Mouse (Mus musculus) embryonic facial prominence, embryonic 11.5 days (tissue): ENCODE measurements around the gene Atpif1. TPM values are rescaled to one million over a fixed set of nuclear protein-coding genes. Genes with fewer than 3 reads are reported as not detected.

ENCODE experiments used
- ATAC-seq: fragments of 200-750 bp; cut with Nextera tagmentation; replicated peaks from 2 replicates; pipeline ENCODE4 v1.8.0; 2017; ENCODE audit warnings: low read depth; ENCODE audit not compliant: insufficient number of reproducible peaks, low FRiP score, low TSS enrichment
- DNase-seq: peaks from one replicate; pipeline ENCODE4 v3.0.0-alpha.2; 2015; ENCODE audit warnings: low spot score
- H3K27ac ChIP-seq: fragments of 300-500 bp; sonication (generic); replicated peaks from 2 replicates; pipeline ENCODE4 v1.5.1; 2014; ENCODE audit warnings: mild to moderate bottlenecking, low read depth, low read length, control low read depth
- H3K27me3 ChIP-seq: fragments of 300-500 bp; sonication (generic); 2 replicates; pipeline ENCODE4 v1.6.1; 2014; ENCODE audit warnings: mild to moderate bottlenecking, low read length, moderate library complexity, mixed read lengths; ENCODE audit not compliant: control insufficient read depth, insufficient read depth
- H3K36me3 ChIP-seq: fragments of 300-500 bp; sonication (generic); replicated peaks from 2 replicates; pipeline ENCODE4 v1.6.1; 2014; ENCODE audit warnings: low read depth, mild to moderate bottlenecking, low read length, moderate library complexity, mixed read lengths; ENCODE audit not compliant: control insufficient read depth, insufficient read depth
- H3K4me1 ChIP-seq: fragments of 300-500 bp; sonication (generic); 2 replicates; pipeline ENCODE4 v1.6.1; 2014; ENCODE audit warnings: low read length, mixed read lengths; ENCODE audit not compliant: control insufficient read depth, insufficient read depth
- H3K4me2 ChIP-seq: fragments of 300-500 bp; sonication (generic); 2 replicates; pipeline ENCODE4 v1.6.1; 2014; ENCODE audit warnings: low read depth, mild to moderate bottlenecking, control low read depth, low read length, moderate library complexity
- H3K4me3 ChIP-seq: fragments of 300-500 bp; sonication (generic); 2 replicates; pipeline ENCODE4 v1.5.1; 2014; ENCODE audit warnings: low read depth, low read length, control low read depth
- H3K9ac ChIP-seq: fragments of 300-500 bp; sonication (generic); replicated peaks from 2 replicates; pipeline ENCODE4 v1.6.1; 2014; ENCODE audit warnings: mild to moderate bottlenecking, control low read depth, low read length
- H3K9me3 ChIP-seq: fragments of 300-500 bp; sonication (generic); replicated peaks from 2 replicates; pipeline ENCODE4 v1.6.1; 2016; ENCODE audit warnings: mild to moderate bottlenecking, low read length, inconsistent platforms, mixed read lengths; ENCODE audit not compliant: control insufficient read depth
- WGBS: fragments of 180-500 bp; shearing (Covaris S2); extraction: QIAGEN DNeasy Blood & Tissue Kit; methylation state at CpG from one replicate; pipeline ENCODE4 v1.1.7; 2014; 5-methylcytosine and 5-hydroxymethylcytosine counted together
- polyA plus RNA-seq: library from polyadenylated mRNA; unstranded; fragments of >200 nt; fragmentation: Nextera tagmentation; extraction: Ambion mirVana; gene quantifications from 2 replicates; pipeline ENCODE4 v1.2.1, GENCODE M21; 2014

Atpif1 gene
- 1,114 and 1,125 TPM in 2 replicates for polyA plus RNA-seq

DNA sequence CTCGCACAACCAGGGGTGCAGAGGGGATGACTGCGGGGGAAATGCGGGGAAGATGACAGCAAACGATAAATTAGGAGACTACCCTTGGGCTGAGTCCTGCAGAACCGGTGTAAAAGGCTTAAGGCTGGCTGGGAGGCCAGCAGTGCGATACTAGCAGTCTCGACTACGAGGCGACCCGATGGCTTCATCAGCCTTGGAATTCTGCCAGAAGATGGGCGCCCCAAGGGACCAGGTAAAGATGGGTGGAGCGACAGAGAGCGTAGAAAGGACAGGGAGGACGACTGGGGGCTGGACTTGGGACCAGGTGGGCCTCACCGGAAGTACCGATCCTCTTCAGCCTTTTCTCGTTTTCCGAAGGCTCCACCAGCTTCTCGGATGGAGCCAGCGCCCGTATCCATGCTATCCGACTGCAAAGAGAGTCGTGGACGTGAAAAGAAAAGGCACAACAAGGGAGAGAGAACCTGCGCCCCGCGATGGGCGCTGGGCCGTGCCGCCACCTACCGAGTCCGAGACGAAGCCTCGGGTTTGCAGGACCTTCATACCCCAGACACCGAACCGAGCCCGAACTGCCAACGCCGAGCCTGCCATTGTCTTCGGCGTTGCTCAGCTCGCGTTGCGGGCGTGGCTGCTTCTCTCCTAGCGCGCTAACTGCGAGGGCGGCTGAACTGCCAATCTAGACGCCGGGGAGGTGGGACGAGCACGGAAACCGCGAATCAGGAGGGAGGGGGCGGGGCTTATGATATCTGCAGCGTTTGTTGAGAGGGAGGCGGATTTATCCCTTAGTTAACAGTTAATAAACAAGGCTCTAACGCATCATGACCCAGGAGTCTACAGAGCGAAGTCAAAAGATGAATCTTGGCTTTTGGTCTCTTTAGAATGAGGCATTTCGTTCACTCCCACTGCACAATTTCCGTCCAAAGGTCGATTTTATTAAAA is at the start of gene Atpif1:
TSS of gene Atpif1 (minus strand) at position 679 of the 936 bp plus-strand sequence.
- Histone ChIP-seq H3K27me3 (no peaks in the 10 kb centered on the region), H3K9ac (peak within 1 kb of the TSS; percentile 84), H3K4me1 (no peaks in the 10 kb centered on the region), H3K4me2 (peak within 1 kb of the TSS; percentile 58), H3K4me3 (peak within 1 kb of the TSS; percentile 58), H3K9me3 (no peaks in the 10 kb centered on the region), H3K27ac (peak within 1 kb of the TSS; percentile 77), H3K36me3 (no peaks in the 10 kb centered on the region)
- DNase-seq, result peak; percentile 97
- WGBS, result under 1% methylated on average over 63 of the region's 63 CpGs
- ATAC-seq, result peak; percentile 65

DNA sequence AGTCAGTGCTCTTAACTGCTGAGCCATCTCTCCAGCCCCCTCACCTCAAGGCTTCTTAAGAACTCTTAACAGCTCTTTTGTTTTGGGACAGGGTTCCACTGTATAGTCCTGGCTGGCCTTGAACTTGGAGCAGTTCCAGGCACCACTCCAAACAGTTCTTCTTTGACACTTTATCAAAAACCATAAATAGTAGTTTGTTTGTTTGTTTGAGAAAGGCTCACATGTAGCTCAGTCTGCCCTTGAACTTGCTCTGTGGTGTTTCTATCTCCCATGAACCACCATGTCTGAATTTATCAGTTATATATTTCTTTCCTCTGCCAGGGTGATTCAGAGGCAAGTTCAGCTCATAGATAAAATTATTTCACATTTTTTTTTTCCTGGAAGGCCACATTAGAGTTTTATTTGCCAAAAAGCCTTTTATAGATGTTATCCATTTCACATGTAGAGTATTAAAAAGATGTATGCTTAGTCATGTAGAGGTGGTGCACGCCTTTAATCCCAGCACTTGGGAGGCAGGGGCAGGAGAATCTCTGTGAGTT is 41.4 kb upstream of the Atpif1 start:
- Histone ChIP-seq H3K9ac (no peak overlapping the region), H3K4me1 (no peaks in the 10 kb centered on the region), H3K27ac (no peak overlapping the region), H3K9me3 (no peaks in the 10 kb centered on the region), H3K36me3 (no peaks in the 10 kb centered on the region), H3K4me2 (no peak overlapping the region), H3K4me3 (no peak overlapping the region), H3K27me3 (no peaks in the 10 kb centered on the region)
- ATAC-seq, result no peak
- 82% methylated on average over 1 of the region's 1 CpGs for WGBS
- no peak for DNase-seq

DNA sequence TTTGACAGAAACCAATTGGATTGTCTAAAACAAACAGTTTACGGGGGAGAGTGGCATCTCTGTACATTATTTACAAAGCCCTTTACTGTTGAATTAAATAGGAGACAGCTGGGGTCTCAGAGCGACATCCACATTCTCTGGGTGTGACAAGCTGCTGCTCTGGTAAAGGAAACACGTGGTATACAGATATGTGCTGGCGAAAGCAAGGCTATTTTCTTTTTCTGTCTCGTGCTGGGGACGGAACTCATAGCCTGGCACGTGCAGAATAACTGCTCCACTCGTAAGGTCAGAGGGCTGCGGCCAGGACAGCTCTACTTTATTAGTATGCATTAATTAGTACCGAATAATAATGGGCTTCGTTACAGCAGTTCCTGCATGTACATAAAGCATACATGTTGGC is 39.9 kb upstream of the Atpif1 start:
- Histone ChIP-seq H3K36me3 (no peaks in the 10 kb centered on the region), H3K27me3 (no peaks in the 10 kb centered on the region), H3K9ac (no peak overlapping the region), H3K9me3 (no peaks in the 10 kb centered on the region), H3K4me2 (no peak overlapping the region), H3K27ac (no peak overlapping the region), H3K4me1 (no peaks in the 10 kb centered on the region), H3K4me3 (no peak overlapping the region)
- 58% methylated on average over 11 of the region's 11 CpGs for WGBS
- ATAC-seq (no peak), DNase-seq (no peak)

DNA sequence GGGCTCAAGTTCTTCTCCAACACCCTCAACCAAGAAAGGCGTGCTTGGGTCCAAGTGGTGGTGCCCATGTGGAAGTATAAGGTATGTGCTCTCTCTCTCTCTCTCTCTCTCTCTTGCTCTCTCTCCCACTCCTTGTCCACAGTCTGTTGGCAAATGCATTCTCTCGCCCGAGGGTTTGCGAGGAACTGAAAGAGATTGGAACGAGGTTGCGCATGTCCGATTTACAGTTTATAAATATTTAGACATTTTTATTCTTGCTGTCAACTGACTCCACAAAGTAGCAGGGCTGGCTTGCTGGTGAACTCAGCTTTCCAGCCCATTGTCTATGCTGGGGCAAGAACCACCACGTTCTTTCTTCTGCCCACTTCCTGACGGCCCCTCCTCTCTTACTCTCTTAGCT is 37.7 kb upstream of the Atpif1 start:
- Histone ChIP-seq H3K4me3 (no peak overlapping the region), H3K27ac (no peak overlapping the region), H3K36me3 (no peaks in the 10 kb centered on the region), H3K9me3 (no peaks in the 10 kb centered on the region), H3K4me2 (no peak overlapping the region), H3K9ac (no peak overlapping the region), H3K4me1 (no peaks in the 10 kb centered on the region), H3K27me3 (no peaks in the 10 kb centered on the region)
- WGBS, result 83% methylated on average over 9 of the region's 9 CpGs
- no peak for DNase-seq
- no peak for ATAC-seq

DNA sequence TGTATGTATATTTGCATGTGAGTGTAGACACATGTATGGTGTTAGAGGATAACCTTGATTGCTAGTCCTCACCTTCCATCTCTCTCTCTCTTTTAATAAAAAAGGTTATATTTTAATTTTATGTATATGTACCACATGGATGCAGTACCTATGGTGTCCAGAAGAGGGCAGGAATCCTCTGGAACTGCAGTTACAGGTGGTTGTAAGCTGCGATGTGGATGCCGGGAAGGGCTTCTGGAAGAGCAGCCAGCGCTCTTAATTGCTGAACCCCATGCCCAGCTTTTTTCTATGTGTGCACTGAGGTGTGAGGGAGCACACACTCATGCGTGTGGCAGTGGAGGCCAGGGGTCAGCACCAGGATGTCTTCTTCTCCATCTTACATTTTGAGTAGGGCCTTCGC is 35.7 kb upstream of the Atpif1 start:
- ATAC-seq (no peak), DNase-seq (no peak)
- no peak overlapping the region for H3K27ac ChIP-seq
- H3K4me2 ChIP-seq, result no peak overlapping the region
- H3K4me1 ChIP-seq, result no peaks in the 10 kb centered on the region
- no peak overlapping the region for H3K4me3 ChIP-seq
- no peaks in the 10 kb centered on the region for H3K27me3 ChIP-seq
- H3K36me3 ChIP-seq, result no peaks in the 10 kb centered on the region
- 83% methylated on average over 5 of the region's 5 CpGs for WGBS
- no peaks in the 10 kb centered on the region for H3K9me3 ChIP-seq
- H3K9ac ChIP-seq, result no peak overlapping the region

DNA sequence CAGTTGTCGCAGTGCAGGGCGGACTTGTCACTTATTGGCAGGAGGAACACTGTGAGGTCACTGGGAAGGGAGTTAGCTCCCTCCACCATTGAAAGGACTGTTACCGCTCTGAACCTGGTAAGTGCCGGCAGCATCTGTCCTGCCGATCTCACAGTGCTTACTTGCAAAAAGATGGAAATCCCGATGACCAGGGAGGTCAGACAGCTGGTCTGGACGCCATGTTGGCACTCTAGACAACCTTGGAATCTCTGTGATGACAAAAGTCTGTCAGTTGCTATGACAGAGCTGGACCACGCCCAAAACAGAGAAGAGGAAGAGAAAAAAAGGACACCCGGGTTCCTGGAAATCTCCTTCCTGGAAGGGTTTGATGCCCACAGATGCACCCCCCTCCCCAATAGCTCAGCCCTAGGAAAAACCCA is 33.9 kb upstream of the Atpif1 start:
- no peak overlapping the region for H3K27ac ChIP-seq
- 75% methylated on average over 9 of the region's 9 CpGs for WGBS
- no peak overlapping the region for H3K4me2 ChIP-seq
- ATAC-seq, result no peak
- H3K27me3 ChIP-seq, result no peaks in the 10 kb centered on the region
- H3K4me3 ChIP-seq, result no peak overlapping the region
- no peak overlapping the region for H3K9ac ChIP-seq
- H3K36me3 ChIP-seq, result no peaks in the 10 kb centered on the region
- no peaks in the 10 kb centered on the region for H3K4me1 ChIP-seq
- DNase-seq, result no peak
- H3K9me3 ChIP-seq, result no peaks in the 10 kb centered on the region

DNA sequence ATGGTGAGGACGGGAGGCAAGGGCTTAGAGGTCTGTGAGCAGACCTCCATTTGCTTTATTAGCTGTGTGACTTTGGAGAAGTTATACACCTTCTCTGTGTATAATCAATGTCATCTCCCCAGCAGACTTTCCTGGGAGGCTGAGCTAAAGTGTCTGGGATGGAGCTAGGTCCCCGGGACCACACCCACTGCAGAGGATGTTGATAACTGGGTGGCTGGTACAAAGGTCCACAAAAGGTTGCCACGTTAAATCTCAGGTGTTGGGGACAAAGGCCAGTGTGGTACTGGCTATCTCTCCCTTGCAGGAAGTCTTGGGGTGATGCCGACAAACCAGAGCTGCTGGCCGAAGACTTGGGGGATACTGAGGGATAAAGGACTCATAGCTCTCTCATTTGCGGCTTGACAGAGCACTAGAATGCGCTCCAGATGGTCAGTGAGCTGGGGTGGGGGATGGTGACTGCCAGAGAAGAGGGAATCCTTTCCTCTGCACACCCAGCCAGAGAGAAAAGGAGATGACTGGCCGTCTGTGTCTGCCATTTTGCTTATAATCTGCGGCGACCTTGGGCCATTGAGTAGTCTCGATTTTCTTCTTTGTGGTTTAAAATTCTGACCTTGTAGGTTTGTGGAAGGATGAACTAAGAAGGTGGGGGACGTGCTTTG is 31.8 kb upstream of the Atpif1 start:
- Histone ChIP-seq H3K27me3 (no peaks in the 10 kb centered on the region), H3K4me1 (no peaks in the 10 kb centered on the region), H3K36me3 (no peaks in the 10 kb centered on the region), H3K9me3 (no peaks in the 10 kb centered on the region), H3K4me3 (no peak overlapping the region), H3K9ac (no peak overlapping the region), H3K27ac (no peak overlapping the region), H3K4me2 (no peak overlapping the region)
- WGBS, result 75% methylated on average over 12 of the region's 12 CpGs
- no peak for DNase-seq
- ATAC-seq, result no peak

DNA sequence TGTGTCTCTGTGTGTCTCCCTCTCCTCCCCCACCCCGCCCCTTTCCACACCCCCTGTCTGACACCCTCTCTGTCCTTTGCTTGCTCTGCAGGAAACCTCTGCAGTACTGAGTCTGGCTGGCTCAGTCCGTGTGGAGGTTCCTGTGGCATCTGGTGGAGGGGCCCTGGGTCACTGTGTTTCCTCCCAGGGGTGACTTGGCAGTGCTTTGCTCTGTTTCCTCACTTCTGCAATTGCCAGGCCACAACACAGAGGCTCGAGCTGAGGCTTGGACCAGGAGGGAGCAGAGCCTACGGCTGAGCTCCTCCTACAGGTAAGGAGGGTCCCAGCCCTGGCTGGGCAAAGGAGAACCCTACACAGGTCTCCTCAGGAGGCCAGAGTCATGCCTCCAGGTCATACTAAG is 30.5 kb upstream of the Atpif1 start, which contains the start of gene Ptafr:
TSS of gene Ptafr (plus strand) at position 103 of the 400 bp plus-strand sequence.
- H3K9ac ChIP-seq, result no peak within 1 kb of the TSS
- no peaks in the 10 kb centered on the region for H3K9me3 ChIP-seq
- WGBS, result 34% methylated on average over 4 of the region's 4 CpGs

More for the DNA sequence above, 30.5 kb upstream of the Atpif1 start, which contains the start of gene Ptafr:
- Histone ChIP-seq H3K4me1 (no peaks in the 10 kb centered on the region), H3K4me3 (no peak within 1 kb of the TSS), H3K4me2 (no peak within 1 kb of the TSS), H3K27me3 (no peaks in the 10 kb centered on the region), H3K36me3 (no peaks in the 10 kb centered on the region), H3K27ac (no peak within 1 kb of the TSS)
- no peak for ATAC-seq
- DNase-seq, result no peak
